Mouse (Mus musculus) urinary bladder, postnatal 14 days (tissue): ENCODE results near the gene Cacna2d2.
A peak's percentile ranks its signal among the peaks of the same experiment; 100 is the strongest.

ENCODE experiments used
- DNase-seq: peaks from one replicate; pipeline ENCODE4 v3.0.0; 2021; ENCODE audit warnings: low spot score

Gene Cacna2d2

DNA sequence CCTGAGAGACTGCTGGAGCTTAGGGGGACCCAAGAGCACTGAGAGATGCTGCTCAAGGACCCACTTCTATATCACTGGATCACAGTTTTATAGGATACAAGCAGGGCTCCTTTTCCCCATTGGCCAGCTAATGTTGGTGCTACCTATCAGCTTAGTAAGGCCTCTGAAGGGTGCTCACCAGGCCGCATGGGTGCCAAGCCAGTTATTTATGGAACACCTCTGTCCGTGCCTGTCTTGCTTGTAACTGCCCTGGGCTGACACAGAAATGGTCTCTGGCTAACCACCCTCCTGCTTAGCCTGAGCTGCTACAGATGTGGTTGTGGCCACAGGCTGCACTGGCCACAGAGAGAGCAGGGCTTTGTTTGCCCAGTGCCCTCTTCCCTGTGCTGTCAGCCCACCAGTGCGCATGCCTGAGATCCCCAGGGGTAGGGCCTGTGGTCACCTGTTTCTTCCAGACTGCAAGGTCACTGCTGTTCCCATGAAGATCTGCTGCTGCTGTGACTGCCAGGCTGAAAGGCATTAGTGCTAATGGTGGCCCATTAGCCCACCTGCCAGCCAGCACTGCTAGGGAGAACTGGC lies 101.4 kb downstream of the Cacna2d2 start:
- no peak for DNase-seq

DNA sequence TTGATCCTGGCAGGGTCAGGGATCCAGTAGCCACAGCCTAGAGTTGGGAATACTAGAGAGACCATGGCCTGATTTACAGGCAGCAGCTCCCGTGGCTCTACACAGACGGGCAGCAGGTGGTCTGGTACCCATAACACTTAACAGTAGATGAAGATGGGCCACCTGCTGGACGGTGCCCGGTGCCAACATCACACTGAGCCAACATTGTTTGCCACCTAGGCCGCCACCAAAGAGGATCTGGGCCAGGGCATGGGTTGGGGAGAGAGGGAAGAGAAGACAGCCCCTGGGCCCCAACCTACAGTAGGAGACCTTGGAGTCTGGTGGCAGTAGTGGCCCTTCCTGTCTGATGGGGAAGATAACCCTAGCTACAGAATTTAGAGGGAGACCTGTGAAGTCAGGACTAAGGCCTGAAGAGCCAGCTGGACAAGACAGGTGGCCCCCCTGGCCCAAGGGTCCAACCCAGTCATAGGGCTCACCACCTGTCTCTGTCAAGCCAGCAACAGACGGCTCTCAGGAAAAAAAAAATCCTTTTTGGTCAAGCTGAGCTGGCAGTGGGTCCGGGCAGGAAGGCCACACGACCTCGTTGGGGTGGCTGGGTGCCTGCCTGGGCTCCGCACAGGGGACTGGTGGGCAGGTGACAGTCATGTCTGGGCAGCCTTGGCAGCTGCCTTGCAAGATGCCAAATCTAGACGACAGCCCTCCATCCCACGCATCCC lies 102.9 kb downstream of the Cacna2d2 start:
- no peak for DNase-seq

DNA sequence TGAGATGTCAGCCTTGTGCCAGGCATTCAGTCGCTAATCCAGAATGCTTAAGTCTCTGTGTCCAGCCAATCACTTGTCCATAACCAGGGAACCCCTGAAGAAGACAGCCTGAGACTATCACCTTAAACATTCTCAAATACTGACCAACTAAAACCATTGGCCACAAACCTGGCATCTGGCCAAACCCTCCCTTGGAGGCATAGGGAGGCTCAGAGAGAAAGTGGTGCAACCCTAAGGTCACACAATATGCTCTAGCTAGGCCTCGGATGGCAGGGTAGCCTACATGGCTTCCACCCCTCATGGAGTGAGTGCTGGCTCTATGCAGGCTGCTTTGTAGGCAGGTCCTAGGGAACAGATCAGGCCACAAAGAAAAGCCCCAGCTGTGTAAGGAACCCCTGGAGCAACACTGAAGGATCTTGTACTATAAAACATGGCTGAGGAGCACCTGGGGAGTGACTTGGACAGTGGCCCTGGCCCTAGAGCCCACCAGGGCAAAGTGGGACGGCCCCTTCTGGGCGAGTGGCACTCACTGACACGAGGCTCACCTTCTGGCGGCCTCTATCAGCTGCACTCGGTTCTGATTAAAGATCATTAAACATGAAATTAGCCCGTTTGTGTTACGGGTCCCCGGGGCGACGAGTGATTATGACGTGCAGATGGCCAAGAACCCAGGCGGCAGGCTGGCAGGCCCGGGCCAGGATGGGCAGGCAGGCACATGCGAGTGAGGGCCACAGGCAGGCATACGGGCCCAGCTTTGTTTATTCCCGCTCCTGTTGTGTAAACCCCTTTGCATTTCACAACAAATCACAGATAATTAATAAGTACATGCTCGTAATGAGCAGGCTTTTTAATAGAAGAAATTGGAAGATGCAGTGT lies 105.5 kb downstream of the Cacna2d2 start:
- DNase-seq, result no peak

DNA sequence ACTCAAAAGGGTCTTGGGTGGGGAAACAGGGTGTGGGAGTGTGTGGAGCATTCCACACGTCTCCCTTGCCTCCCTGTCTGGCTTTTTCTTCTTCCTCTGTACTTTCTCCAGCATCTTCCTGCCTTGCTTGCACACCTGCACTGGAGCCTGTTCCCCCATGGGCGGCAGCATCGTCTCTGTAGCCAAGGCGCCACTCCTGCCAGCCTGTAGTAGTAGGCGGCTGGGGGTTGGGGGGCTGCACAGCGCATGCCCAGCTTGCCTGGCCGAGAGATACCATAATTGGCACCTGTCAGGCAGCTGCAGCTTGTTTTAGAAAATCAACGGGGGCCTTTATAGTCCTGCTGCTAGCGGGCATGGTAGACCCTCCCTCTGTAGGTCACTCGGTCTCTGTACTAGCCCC lies 108.9 kb downstream of the Cacna2d2 start:
- DNase-seq, result no peak

DNA sequence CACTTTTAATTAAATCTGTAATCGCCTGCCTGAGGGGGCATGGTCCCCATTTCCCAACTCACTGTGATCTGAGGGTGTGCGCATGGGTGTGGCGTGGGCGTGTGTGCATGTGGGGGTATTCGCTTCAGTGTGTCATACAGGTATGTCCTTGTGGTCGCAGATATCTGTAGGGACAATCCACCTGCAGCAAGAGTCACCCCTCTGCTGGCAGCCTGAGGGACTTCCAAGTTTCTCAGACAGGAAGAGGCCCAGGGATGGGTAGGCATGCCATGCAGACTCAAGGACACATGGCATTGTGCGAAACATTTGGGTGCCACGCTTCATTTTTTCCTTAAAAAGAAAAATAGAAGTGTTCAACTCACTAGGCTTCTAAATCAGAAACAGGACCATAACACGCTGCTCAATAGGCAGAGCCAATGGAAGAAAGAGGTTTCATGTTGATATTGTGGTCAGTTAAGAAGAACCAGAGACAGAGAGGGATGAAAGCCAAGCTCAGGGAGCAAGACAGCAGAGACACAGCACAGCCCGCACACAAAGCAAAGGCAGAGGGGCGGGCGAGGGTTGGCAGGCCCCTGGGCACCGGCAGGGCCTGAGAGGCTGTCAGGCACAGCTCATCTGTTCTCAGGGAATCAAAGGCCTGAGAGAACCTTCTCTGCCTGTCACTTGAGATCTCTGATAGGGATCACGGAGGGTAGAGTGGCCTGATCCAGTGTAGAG lies 111.1 kb downstream of the Cacna2d2 start:
- no peak for DNase-seq

DNA sequence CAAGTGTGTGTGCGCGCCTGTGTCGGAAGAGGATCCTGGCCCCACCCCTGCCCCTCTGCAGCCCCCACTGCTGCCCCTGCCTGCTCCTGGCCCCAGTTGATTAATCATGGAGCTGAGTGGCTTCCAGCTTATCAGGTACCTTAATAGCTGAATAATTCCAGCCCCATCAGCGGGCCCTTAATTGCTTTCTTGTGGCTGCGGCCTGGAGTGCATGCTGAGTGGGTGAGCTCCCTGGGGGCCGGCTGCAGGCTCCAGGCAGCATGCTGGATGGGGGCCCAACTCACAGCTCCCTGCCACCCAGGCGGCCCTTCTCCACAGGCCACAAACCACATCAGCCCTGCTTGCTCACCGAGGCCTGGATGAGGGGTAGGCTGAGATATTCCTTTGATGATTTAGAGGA lies 112.0 kb downstream of the Cacna2d2 start:
- no peak for DNase-seq

DNA sequence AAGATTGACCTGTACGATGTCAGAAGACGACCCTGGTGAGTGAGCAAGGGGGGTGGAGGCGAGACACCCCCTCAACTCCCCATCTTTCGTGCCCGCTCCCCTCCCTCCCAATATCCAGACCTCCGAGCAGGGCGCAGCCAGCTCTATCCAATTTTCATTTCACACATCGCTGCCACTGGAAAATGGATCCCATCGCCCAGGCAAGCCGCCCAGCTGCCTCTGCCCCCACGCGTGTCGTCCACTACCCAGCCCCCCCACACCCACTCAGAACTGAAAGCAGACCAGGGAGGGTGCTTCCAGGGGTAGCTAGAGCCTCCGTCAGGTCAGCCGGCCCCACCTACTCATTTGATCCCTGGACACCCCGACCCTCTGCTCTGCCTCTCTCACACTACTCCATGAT lies 112.9 kb downstream of the Cacna2d2 start:
- no peak for DNase-seq

DNA sequence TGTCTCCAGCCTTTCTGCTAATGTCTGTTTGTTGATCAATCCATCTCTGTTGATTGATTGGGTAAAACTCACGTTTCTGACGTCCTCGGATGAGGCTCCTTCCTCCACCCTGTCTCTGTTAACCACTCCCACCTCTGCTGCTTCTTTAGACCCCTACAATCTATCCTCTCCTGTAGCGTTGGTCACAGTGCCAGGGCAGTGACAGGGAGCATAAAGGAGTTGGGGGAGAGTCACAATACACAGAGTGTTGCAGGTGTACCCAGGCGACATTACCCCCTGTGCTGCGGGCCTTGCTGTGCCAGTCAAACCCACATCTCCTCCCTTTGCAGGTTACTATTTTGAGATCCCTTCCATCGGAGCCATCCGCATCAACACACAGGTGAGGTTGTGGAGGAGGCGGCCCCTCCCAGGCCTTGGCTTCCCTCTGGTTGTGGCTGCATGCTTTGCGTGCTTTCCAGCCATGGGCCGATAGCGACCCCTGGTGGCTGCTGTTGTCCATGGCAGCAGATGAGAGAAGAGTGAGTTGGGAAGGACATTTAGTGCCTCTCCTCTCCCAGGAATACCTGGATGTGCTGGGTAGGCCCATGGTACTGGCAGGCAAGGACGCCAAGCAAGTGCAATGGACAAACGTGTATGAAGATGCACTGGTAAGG lies 115.0 kb downstream of the Cacna2d2 start:
- DNase-seq, result peak; percentile 82

DNA sequence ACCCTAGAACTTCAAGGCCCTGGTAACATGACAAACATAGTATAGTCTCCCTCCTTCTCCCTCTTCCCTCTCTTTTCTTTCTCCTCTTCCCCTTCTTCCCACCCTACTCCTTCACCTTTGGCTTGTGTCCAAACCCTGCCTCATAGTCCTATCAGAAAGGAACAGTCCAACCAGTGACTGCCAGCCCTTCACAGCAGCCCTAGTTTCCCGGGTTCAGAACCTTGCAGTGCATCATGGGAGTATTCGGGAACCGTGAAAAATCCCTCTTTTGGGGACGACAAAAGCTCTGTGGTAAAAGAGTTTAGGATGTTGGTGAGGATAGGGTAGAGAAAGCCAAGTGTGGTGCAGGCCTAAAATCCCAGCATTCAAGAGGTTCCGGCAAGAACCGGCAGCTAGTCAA lies 120.9 kb downstream of the Cacna2d2 start:
- no peak for DNase-seq

DNA sequence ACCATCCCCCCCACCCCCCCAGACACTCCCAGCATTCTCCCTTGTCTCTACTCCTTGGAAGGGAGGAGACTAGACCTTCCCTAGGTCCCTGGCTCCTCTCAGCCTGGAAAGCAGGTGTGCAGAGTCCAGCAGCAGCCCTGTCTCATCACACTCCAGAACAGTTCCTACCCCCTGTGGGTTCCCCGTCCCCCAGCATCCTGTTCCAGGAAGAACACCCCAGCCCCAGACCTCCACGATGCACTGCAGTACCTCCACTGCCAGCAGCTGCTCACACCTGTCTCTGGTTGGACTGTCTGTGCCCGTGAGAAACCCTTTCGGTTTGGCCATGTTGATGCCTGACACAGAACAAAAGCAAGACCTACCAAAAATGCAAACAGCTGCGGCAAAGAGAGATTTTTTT lies 121.8 kb downstream of the Cacna2d2 start:
- DNase-seq, result no peak

DNA sequence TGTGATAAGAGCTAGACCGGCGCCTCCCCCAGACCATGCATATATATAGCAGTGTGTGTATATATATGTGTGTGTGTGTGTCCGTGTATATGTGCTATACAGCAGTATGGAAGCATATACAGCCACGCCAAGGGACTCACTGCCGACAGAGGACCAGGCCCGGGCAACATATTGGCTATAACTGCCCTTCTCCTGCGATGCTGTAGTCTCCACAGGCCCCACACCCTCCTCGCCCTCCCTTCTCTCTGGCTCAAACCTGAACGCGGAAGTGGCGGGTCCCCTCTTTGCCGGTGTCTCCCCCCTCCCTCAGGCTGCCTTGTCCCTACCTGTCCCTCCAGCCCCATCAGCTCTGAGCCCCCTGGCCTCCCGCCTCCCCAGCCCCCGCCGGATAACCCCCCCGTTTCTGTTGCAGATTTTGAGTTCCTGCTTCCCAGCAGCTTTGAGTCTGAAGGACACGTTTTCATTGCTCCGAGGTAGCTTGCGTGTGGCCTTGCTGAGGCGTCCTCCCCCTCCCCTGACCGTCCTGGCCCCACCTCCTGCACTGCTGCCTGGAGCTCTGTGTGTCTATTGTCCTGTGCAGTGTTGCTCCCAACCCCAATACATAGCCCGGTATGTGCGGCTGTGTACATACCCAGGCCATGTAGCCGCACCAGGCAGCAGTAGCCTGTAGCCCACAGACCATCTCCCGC lies 122.4 kb downstream of the Cacna2d2 start:
- no peak for DNase-seq

DNA sequence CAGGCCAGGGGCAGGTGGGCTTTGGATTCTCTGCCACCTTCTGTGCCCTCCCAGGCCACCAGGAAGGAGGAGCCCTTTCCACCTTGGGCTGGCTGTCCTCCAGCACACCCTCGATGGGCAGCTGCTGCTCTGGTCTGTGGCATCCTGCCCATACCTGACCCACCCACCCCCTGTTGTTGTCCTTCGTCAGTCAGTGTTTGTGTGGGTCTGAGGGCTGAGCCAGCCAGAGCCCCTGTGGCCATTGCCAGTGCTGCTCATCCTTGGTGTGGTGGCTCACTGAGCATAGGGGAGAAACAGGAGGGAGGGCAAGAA lies 122.9 kb downstream of the Cacna2d2 start:
- no peak for DNase-seq

DNA sequence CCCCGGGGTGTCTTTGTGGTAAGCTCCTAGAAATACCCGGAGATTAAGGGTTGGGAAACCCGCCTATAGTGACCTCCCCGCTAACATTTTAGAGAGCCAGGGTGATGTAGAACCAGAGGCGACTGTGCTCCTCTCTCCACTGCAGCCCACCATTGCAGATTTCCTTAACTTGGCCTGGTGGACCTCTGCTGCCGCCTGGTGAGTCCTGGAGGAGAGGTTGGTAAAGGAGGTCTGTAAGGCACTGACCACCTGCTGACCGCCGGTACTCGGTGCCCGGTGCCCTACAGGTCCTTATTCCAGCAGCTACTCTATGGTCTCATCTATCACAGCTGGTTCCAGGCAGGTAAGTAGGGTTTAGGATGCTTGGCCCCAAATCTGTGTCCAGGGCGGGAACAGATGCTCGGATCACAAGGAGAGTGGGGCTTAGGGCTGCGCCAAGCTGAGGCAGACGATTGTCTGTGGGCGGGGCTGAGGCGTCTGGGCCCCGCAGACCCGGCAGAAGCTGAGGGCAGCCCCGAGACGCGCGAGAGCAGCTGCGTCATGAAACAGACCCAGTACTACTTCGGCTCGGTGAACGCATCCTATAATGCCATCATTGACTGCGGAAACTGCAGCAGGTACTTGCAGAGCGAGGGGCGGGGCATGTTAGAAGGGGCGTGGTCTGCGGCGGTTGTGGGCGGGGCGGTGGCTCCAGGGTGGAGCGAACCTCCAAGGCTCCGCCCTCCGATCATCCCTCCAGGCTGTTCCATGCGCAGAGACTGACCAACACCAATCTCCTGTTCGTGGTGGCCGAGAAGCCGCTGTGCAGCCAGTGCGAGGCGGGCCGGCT lies 127.0 kb downstream of the Cacna2d2 start:
- peak; percentile 86 for DNase-seq

DNA sequence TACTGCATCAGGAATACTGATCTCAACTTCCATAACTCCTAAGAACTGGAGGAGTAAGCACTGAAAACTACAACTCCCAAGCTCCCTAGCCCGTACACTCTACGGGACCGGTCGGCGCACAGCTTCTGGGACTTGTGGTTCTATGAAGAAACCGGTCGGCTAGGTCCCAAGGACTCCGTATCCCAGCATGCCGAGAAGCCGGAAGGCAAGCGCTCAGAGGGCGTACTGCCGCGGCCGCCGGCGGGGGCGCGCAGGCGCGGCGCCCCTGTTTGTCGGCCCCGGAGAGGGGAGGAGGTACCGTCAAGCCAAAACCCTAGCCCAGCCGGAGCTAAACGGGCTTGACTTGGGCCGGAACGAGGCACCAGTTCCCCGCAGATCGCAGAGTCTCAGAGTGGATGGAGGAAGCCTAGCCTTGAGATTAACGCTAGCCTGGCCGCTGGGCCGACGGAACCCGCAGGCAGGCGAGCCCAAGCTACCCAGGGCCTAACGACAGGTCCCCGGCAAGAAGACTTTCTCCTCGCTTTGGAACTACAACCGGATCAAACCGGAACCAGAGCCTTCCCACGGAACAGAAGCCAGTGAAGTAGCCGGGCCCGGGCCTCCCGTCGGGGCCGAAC lies 134.5 kb downstream of the Cacna2d2 start, which contains the start of gene Tmem115:
Tmem115 (plus strand) TSS at position 155 of the 617 bp plus-strand sequence.
- DNase-seq, result peak; percentile 93

DNA sequence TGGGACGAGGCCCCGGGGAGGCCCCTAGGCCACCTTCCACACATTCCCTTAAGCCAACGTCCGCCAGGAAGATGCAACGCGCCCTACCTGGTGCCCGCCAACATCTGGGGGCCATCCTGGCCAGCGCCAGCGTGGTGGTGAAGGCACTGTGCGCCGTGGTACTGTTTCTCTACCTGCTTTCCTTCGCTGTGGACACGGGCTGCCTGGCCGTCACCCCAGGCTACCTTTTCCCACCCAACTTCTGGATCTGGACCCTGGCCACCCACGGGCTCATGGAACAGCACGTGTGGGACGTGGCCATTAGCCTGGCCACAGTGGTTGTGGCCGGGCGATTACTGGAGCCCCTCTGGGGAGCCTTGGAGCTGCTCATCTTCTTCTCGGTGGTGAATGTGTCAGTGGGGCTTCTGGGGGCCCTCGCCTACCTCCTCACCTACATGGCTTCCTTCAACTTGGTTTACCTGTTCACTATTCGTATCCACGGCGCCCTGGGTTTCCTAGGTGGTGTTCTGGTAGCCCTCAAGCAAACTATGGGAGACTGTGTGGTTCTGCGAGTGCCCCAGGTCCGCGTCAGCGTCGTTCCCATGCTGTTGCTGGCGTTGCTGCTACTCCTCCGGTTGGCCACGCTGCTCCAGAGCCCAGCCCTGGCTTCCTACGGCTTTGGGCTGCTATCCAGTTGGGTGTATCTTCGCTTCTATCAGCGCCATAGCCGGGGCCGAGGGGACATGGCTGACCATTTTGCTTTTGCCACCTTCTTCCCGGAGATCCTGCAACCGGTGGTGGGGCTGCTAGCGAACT lies 135.2 kb downstream of the Cacna2d2 start:
- no peak for DNase-seq

DNA sequence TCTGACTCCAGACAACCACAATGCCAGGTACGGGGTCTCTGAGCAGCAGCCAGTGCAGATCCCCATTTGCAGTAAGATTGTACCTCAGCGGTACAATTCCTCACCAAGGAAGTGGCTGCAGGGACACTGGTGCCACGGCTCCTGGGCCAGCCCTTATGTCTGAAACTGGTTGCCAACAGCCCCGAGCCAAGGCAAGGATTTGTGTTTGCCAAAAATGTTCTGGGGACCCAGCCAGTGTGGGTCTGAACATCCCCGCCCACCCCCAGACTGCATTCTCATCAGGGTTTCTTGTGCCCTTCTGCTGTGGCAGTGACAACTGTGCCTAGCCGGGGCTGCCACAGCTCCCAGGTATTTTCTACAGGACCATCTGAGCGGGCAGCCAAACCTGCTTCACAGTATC lies 138.8 kb downstream of the Cacna2d2 start:
- DNase-seq, result no peak

DNA sequence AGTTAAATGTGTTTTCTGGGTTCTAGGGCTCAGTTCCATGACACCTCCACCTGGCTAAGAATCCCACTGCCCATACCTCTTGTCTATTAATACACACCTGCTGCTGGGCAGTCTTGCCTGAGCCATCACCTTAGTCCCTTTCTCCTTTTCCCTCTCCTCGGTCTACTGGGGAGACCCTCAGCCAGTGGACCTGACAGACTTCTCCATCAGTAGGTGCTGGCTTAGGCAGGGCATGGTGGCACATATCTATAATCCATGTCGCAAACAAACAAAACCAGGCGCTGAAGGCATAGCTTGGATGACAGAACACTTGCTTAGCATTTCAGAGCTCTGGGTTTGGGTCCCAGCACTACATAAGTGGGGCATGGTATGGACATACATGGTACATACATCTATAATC lies 139.3 kb downstream of the Cacna2d2 start:
- DNase-seq, result no peak

DNA sequence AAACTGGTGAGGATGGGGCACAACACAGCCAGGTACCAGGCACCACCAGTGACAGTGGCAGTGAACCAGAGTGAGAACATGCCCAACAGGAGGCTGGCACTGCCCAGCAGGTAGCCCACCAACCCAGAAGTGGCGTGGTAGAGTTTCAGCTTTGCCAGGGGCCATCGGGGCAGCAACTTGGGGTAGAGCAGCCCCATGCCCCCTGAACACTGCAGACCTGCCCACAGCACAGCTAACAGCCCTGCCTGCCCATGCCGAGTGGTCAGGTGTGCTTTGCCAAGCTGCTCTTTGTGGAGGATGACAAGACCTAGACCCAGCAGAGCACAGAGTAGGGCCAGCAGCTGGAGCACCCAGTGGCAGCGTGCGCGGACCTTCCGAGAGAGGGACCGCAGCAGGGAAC lies 140.5 kb downstream of the Cacna2d2 start:
- DNase-seq, result no peak

DNA sequence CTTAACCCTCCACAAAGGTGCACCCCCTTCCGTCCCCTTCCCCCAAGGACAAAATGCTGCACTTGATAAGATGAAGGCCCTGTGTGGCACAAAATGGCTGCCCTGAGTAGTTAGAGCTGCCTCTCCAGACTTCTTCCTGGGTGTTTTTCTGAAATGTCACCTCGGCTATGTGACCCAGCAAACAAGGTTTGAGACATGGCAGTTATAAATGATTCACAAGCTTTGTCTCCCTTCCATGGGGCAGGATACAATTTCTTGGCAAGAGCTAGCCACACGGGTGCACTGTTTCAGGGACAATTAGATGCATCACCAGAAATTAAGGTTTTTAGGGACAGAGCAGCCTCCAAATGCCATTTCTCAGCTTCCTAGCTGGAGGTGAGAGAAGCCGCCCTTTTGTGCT lies 141.0 kb downstream of the Cacna2d2 start:
- no peak for DNase-seq
